Mouse (Mus musculus): ENCODE measurements around the gene Tex12.

GRCm38 (mm10) chr9:50594794-50595417, 33.8 kb upstream of the Tex12 start:
- TF ChIP-seq TAL1 (IDR thresholded peaks at IDR 0.05; ENCODE audit: low read length) (no peak), GATA1 (IDR thresholded peaks at IDR 0.05; ENCODE audit: low read length) (no peak)
